19 mouse cellular contexts compared by ENCODE assay signal in the genomic region with DNA sequence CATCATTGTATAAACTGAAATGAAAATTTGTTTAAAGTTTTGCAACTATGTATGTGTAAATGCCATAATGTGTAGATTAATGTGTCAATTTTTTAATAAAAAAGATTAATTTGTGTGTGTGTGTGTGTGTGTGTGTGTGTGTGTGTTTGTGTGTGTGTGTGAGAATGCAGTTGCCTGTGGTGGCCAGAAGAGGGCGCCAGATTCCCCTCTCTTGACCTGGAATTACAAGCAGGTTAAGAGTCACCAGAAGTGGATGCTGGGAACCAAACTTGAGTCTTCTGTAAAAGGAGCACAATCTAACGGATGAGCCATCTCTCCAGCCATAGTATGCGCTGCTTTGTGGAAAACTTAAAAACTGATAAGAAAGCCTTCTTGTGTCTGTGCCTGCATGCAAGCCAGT.
A peak's percentile ranks its signal among the peaks of the same experiment; 100 is the strongest.
DNase-seq lines count a peak whose midpoint lies in the region; ATAC-seq and TF ChIP-seq lines count a peak whose summit lies in the region.
"Had no signal": no experiment of that assay in that cellular context is flagged by ENCODE, and none has a peak within 500 bp of the region (broad histone marks: within the 10 kb centered on the region; RNA-seq: fewer than 3 reads in every experiment).

No protein-coding gene starts in this region.

- no peak for ATAC-seq in kidney, postnatal 0 days (replicated peaks; ENCODE audit: low FRiP score, low read depth)
- ATAC-seq in midbrain, postnatal 0 days (ENCODE audit: low FRiP score) = no peak
- ATAC-seq in midbrain, embryonic 13.5 days = no peak
- ATAC-seq: forebrain, embryonic 15.5 days; inflammation-experienced regulatory T-cells, adult 6 months; midbrain, embryonic 15.5 days had no signal

- TF ChIP-seq CTCF in kidney, postnatal 0 days (IDR thresholded peaks at IDR 0.05; ENCODE audit: low read depth) = peak; percentile 34; the same call in 1 of the 2 replicates
- peak; percentile 31 for TF ChIP-seq CTCF in midbrain, postnatal 0 days (IDR thresholded peaks at IDR 0.05)

- H3K9me3 ChIP-seq in kidney, postnatal 0 days (replicated peaks; ENCODE audit: low read length) = no peaks in the 10 kb centered on the region
- H3K9me3 ChIP-seq in midbrain, postnatal 0 days (ENCODE audit: low read length) = no peaks in the 10 kb centered on the region
- no peaks in the 10 kb centered on the region for H3K9me3 ChIP-seq in midbrain, embryonic 13.5 days
- H3K9me3 ChIP-seq: forebrain, embryonic 15.5 days; heart, embryonic 10.5 days; kidney, embryonic 15.5 days; liver, embryonic 15.5 days; midbrain, embryonic 15.5 days had no signal

- H3K27ac ChIP-seq in kidney, postnatal 0 days = no peak overlapping the region
- H3K27ac ChIP-seq in midbrain, postnatal 0 days (ENCODE audit: low read depth, low read length) = no peak overlapping the region
- no peak overlapping the region for H3K27ac ChIP-seq in midbrain, embryonic 13.5 days
- H3K27ac ChIP-seq: embryonic facial prominence, embryonic 13.5 days; forebrain, embryonic 15.5 days; heart, embryonic 10.5 days; kidney, embryonic 15.5 days; limb, embryonic 12.5 days; liver, embryonic 15.5 days; midbrain, embryonic 15.5 days had no signal

- 0 out of 2 replicates have a peak, but pooled peaks cover 5% of the 10 kb centered on the region for H3K4me1 ChIP-seq in kidney, postnatal 0 days (replicated peaks; ENCODE audit: insufficient read depth, low read length)
- no peaks in the 10 kb centered on the region for H3K4me1 ChIP-seq in midbrain, postnatal 0 days (ENCODE audit: insufficient read depth, low read length)
- no peaks in the 10 kb centered on the region for H3K4me1 ChIP-seq in midbrain, embryonic 13.5 days (replicated peaks)
- H3K4me1 ChIP-seq: limb, embryonic 12.5 days; liver, embryonic 15.5 days; megakaryocyte, embryonic 14.5 days; midbrain, embryonic 15.5 days had no signal

- H3K4me2 ChIP-seq in kidney, postnatal 0 days (ENCODE audit: low read length) = no peak overlapping the region
- H3K4me2 ChIP-seq in midbrain, postnatal 0 days (ENCODE audit: low read depth, low read length, poor library complexity, severe bottlenecking) = no peak overlapping the region
- no peak overlapping the region for H3K4me2 ChIP-seq in midbrain, embryonic 13.5 days (replicated peaks)
- H3K4me2 ChIP-seq: embryonic facial prominence, embryonic 13.5 days; forebrain, embryonic 15.5 days; kidney, embryonic 15.5 days; limb, embryonic 12.5 days; liver, embryonic 15.5 days; midbrain, embryonic 15.5 days had no signal

- 73% methylated on average over 3 of the region's 3 CpGs for WGBS in kidney, postnatal 0 days
- WGBS in midbrain, postnatal 0 days = 80% methylated on average over 3 of the region's 3 CpGs
- WGBS in midbrain, embryonic 13.5 days = 74% methylated on average over 3 of the region's 3 CpGs

- no peak for DNase-seq in kidney, postnatal 0 days (ENCODE audit: low spot score)
- DNase-seq in kidney, postnatal 25 days = no peak
- DNase-seq in midbrain, postnatal 0 days (ENCODE audit: low spot score) = no peak
- peak; percentile 53 for DNase-seq in R1 (ENCODE audit: low read depth, low spot score)
- no peak for DNase-seq in adrenal gland, adult 8-10 months
- no peak for DNase-seq in layer of hippocampus, postnatal 36 days
- DNase-seq: cerebellum, postnatal 14 days; right cerebral cortex, postnatal 25 days; thymus, postnatal 25 days had no signal

- no peaks in the 10 kb centered on the region for H3K27me3 ChIP-seq in kidney, postnatal 0 days (ENCODE audit: insufficient read depth, low read length)
- no peaks in the 10 kb centered on the region for H3K27me3 ChIP-seq in midbrain, postnatal 0 days (ENCODE audit: insufficient read depth, low read length)
- H3K27me3 ChIP-seq in midbrain, embryonic 13.5 days = no peaks in the 10 kb centered on the region
- H3K27me3 ChIP-seq: embryonic facial prominence, embryonic 13.5 days; forebrain, embryonic 15.5 days; kidney, embryonic 15.5 days; limb, embryonic 12.5 days; liver, embryonic 15.5 days; megakaryocyte, embryonic 14.5 days; midbrain, embryonic 15.5 days had no signal

- no peaks in the 10 kb centered on the region for H3K36me3 ChIP-seq in kidney, postnatal 0 days (ENCODE audit: insufficient read depth, low read length)
- H3K36me3 ChIP-seq in midbrain, postnatal 0 days (ENCODE audit: insufficient read depth, low read length) = no peaks in the 10 kb centered on the region
- no peaks in the 10 kb centered on the region for H3K36me3 ChIP-seq in midbrain, embryonic 13.5 days
- H3K36me3 ChIP-seq: embryonic facial prominence, embryonic 13.5 days; forebrain, embryonic 15.5 days; heart, embryonic 10.5 days; kidney, embryonic 15.5 days; limb, embryonic 12.5 days; liver, embryonic 15.5 days; midbrain, embryonic 15.5 days had no signal

- H3K9ac ChIP-seq in kidney, postnatal 0 days (ENCODE audit: low read depth, low read length) = no peak overlapping the region
- H3K9ac ChIP-seq in midbrain, postnatal 0 days (replicated peaks; ENCODE audit: low read length, poor library complexity, severe bottlenecking) = no peak overlapping the region
- no peak overlapping the region for H3K9ac ChIP-seq in midbrain, embryonic 13.5 days (replicated peaks)
- H3K9ac ChIP-seq: embryonic facial prominence, embryonic 13.5 days; forebrain, embryonic 15.5 days; kidney, embryonic 15.5 days; limb, embryonic 12.5 days; liver, embryonic 15.5 days; midbrain, embryonic 15.5 days had no signal

- no peak overlapping the region for H3K4me3 ChIP-seq in kidney, postnatal 0 days (replicated peaks; ENCODE audit: low read depth, low read length)
- H3K4me3 ChIP-seq in midbrain, postnatal 0 days (ENCODE audit: low read depth, low read length) = no peak overlapping the region
- H3K4me3 ChIP-seq in midbrain, embryonic 13.5 days (replicated peaks) = no peak overlapping the region
- H3K4me3 ChIP-seq: embryonic facial prominence, embryonic 13.5 days; forebrain, embryonic 15.5 days; heart, embryonic 10.5 days; kidney, embryonic 15.5 days; limb, embryonic 12.5 days; liver, embryonic 15.5 days; megakaryocyte, embryonic 14.5 days; midbrain, embryonic 15.5 days had no signal
